ENCODE assay signal across 9 mouse cellular contexts in the genomic region with DNA sequence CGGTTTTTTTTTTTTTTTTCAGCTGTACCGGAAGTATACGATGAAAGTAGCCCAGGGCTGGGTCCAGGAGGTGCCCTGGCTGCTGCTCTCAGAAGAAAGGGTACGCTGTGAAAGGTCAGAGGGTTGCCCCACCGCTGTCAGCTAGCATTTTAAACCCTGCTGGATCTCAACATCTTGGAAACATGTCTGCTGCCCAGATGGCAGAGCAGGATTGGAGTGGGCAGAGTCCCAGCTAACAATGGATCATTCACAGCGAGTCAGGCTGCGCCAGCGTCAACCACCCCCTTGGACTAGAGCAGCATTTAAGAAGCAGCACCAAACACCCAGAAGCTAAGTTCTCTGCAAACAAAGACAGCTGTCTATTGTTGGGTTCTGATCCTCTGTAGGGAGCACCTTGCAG. TPM values are rescaled to one million over a fixed set of nuclear protein-coding genes. Genes with fewer than 3 reads are reported as not detected.
DNase-seq lines count a peak whose midpoint lies in the region; ATAC-seq and TF ChIP-seq lines count a peak whose summit lies in the region.
"Had no signal": no experiment of that assay in that cellular context is flagged by ENCODE, and none has a peak within 500 bp of the region (broad histone marks: within the 10 kb centered on the region; RNA-seq: fewer than 3 reads in every experiment).

No protein-coding gene starts in this region.

- WGBS in neural tube, embryonic 15.5 days = 14% methylated on average over 8 of the region's 8 CpGs

- no peaks in the 10 kb centered on the region for H3K27me3 ChIP-seq in neural tube, embryonic 15.5 days (replicated peaks)

- peak overlapping the region; percentile 45; the same call in 1 of the 2 replicates for H3K27ac ChIP-seq in left cerebral cortex, adult 2 months
- H3K27ac ChIP-seq in neural tube, embryonic 15.5 days (replicated peaks) = peak overlapping the region; percentile 86
- H3K27ac ChIP-seq: liver, embryonic 14.5 days had no signal

- intact Hi-C loops in left cerebral cortex, adult 2 months (cut with DNase I) = no loop called here
- intact Hi-C loops in heart, postnatal 14 days (cut with DNase I) = no loop called here

- no peak for TF ChIP-seq CTCF in left cerebral cortex, adult 2 months (IDR thresholded peaks at IDR 0.05)

- no peaks in the 10 kb centered on the region for H3K36me3 ChIP-seq in neural tube, embryonic 15.5 days

- peak; percentile 63 for DNase-seq in adrenal gland, adult 2 months
- peak; percentile 63 for DNase-seq in cerebellum, adult 9-11 months
- peak; percentile 60 to 77 for DNase-seq in left cerebral cortex, adult 2 months (ENCODE audit: extremely low spot score in 1 of 2, low spot score in 2 of 2)
- no peak for DNase-seq in gastrocnemius, postnatal 25 days
- no peak for DNase-seq in heart, postnatal 14 days
- no peak for DNase-seq in spleen, postnatal 36 days (ENCODE audit: low spot score in 2 of 2)

- peak; percentile 83 for ATAC-seq in frontal cortex, adult (ENCODE audit: low TSS enrichment)
- ATAC-seq in neural tube, embryonic 15.5 days (ENCODE audit: low FRiP score) = peak; percentile 71

- H3K4me2 ChIP-seq in neural tube, embryonic 15.5 days = peak overlapping the region; percentile 46

- no peaks in the 10 kb centered on the region for H3K9me3 ChIP-seq in neural tube, embryonic 15.5 days (replicated peaks)

- H3K4me1 ChIP-seq in neural tube, embryonic 15.5 days = peaks cover 20% of the 10 kb centered on the region

- peak overlapping the region; percentile 15 for H3K4me3 ChIP-seq in left cerebral cortex, adult 2 months
- no peak overlapping the region for H3K4me3 ChIP-seq in neural tube, embryonic 15.5 days (replicated peaks)

- H3K9ac ChIP-seq in neural tube, embryonic 15.5 days (replicated peaks) = peak overlapping the region; percentile 10; the same call in 1 of the 2 replicates
- H3K9ac ChIP-seq: liver, embryonic 14.5 days had no signal

RNA-seq across cellular contexts. Expression of a gene that starts 48.3 kb away (rescaled TPM):
- total RNA-seq in adrenal gland, adult 2 months (2021) = 1 to 10 TPM; 1.8 to 4.1 TPM
- 3.1 and 3.4 TPM in 2 replicates for polyA plus RNA-seq in adrenal gland, adult 2 months (2012; rRNA removed)
- 1 to 10 TPM; 2.9 to 3.4 TPM for total RNA-seq in left cerebral cortex, adult 2 months (2021)
- 7.4 and 7.6 TPM in 2 replicates for polyA plus RNA-seq in neural tube, embryonic 15.5 days (2015; fragmentation: Nextera tagmentation; extraction: Ambion mirVana)
- total RNA-seq in gastrocnemius, postnatal 25 days (2021) = 1 to 10 TPM in 1 of 2 experiments, under 1 TPM in 1; 0.96 to 1.0 TPM
- 1 to 10 TPM; 1.9 to 2.4 TPM for total RNA-seq in heart, postnatal 14 days (2021)

RNA-seq across cellular contexts. Expression of a gene that starts 52.1 kb away (rescaled TPM):
- total RNA-seq in adrenal gland, adult 2 months (2021) = under 1 TPM; 0.23 to 0.62 TPM
- polyA plus RNA-seq in adrenal gland, adult 2 months (2012; rRNA removed) = 0.38 and 0.49 TPM in 2 replicates
- total RNA-seq in left cerebral cortex, adult 2 months (2021) = under 1 TPM; 0.28 to 0.50 TPM
- polyA plus RNA-seq in neural tube, embryonic 15.5 days (2015; fragmentation: Nextera tagmentation; extraction: Ambion mirVana) = 0.68 and 0.96 TPM in 2 replicates
- total RNA-seq in gastrocnemius, postnatal 25 days (2021) = under 1 TPM; 0.13 to 0.35 TPM
- 1 to 10 TPM; 1.1 TPM for total RNA-seq in heart, postnatal 14 days (2021)

Comparison
In these comparisons a context has a peak if more than half of its experiments do, and no peak if none do; other contexts are left out.
1. DNase-seq: peak in adrenal gland, adult 2 months (single experiment), cerebellum, adult 9-11 months (single experiment) and left cerebral cortex, adult 2 months (2 of 2); none in gastrocnemius, postnatal 25 days (single experiment), heart, postnatal 14 days (0 of 2) and spleen, postnatal 36 days (0 of 2).